Mouse (Mus musculus) natural killer cell, adult 2 months (primary cell): ENCODE measurements at regions not wholly inside any gene's neighbourhood (a gene's known extent, or its start where the extent isn't known, plus 50 kb on each side); places are given as distances from the start of the nearest gene placed in this dataset.

ENCODE experiments used
- DNase-seq, 2 experiments: peaks; one replicate each; pipeline ENCODE4 v3.0.0; 2022; ENCODE audit warnings: low spot score in 2 of 2

- DNase-seq, result no peak
Measured at GRCm38 (mm10) chr4:54704696-54705095, 240.2 kb upstream of the Zfp462 start.

GRCm38 (mm10) chr4:54709751-54710150, 235.1 kb upstream of the Zfp462 start:
- no peak for DNase-seq

GRCm38 (mm10) chr4:54712929-54713328, 231.9 kb upstream of the Zfp462 start:
- no peak for DNase-seq

GRCm38 (mm10) chr4:54714612-54715342, 230.1 kb upstream of the Zfp462 start:
- peak; percentile 1 to 2 for DNase-seq

- no peak for DNase-seq
Measured at GRCm38 (mm10) chr4:54718083-54718482, 226.8 kb upstream of the Zfp462 start.

GRCm38 (mm10) chr4:54739001-54739400, 205.8 kb upstream of the Zfp462 start:
- no peak for DNase-seq

- no peak for DNase-seq
Measured at GRCm38 (mm10) chr4:54751458-54751857, 193.4 kb upstream of the Zfp462 start.

- DNase-seq, result no peak
Measured at GRCm38 (mm10) chr4:54756441-54756840, 188.4 kb upstream of the Zfp462 start.

- no peak for DNase-seq
Measured at GRCm38 (mm10) chr4:54757715-54758500, 186.9 kb upstream of the Zfp462 start.

GRCm38 (mm10) chr4:54758501-54758829, 186.4 kb upstream of the Zfp462 start:
- no peak for DNase-seq

GRCm38 (mm10) chr4:54761257-54761656, 183.6 kb upstream of the Zfp462 start:
- DNase-seq, result no peak

- DNase-seq, result no peak
Measured at GRCm38 (mm10) chr4:54765045-54765444, 179.8 kb upstream of the Zfp462 start.

GRCm38 (mm10) chr4:54767506-54768200, 177.2 kb upstream of the Zfp462 start:
- DNase-seq, result no peak

- no peak for DNase-seq
Measured at GRCm38 (mm10) chr4:54768836-54769235, 176.0 kb upstream of the Zfp462 start.

GRCm38 (mm10) chr4:54774066-54774465, 170.8 kb upstream of the Zfp462 start:
- no peak for DNase-seq

- DNase-seq, result no peak
Measured at GRCm38 (mm10) chr4:54774717-54775116, 170.1 kb upstream of the Zfp462 start.

- DNase-seq, result no peak
Measured at GRCm38 (mm10) chr4:54780511-54780910, 164.3 kb upstream of the Zfp462 start.

- no peak for DNase-seq
Measured at GRCm38 (mm10) chr4:54791217-54791742, 153.6 kb upstream of the Zfp462 start.

- no peak for DNase-seq
Measured at GRCm38 (mm10) chr4:54793857-54794256, 151.0 kb upstream of the Zfp462 start.

- no peak for DNase-seq
Measured at GRCm38 (mm10) chr4:54795246-54795645, 149.6 kb upstream of the Zfp462 start.

- DNase-seq, result no peak
Measured at GRCm38 (mm10) chr4:54798523-54798922, 146.3 kb upstream of the Zfp462 start.

- DNase-seq, result no peak
Measured at GRCm38 (mm10) chr4:54811163-54811562, 133.7 kb upstream of the Zfp462 start.
